27 mouse cellular contexts compared by ENCODE assay signal in genomic region chr2:38142210-38142609, GRCm38 (mm10).
DNase-seq lines count a peak whose midpoint lies in the region; ATAC-seq and TF ChIP-seq lines count a peak whose summit lies in the region.
"Had no signal": no experiment of that assay in that cellular context is flagged by ENCODE, and none has a peak within 500 bp of the region (broad histone marks: within the 10 kb centered on the region; RNA-seq: fewer than 3 reads in every experiment).

No protein-coding gene starts in this region.

- TF ChIP-seq CTCF in liver, adult 2 months (IDR thresholded peaks at IDR 0.05; ENCODE audit: low read depth, low read length) = no peak

- H3K36me3 ChIP-seq in liver, adult 2 months (ENCODE audit: control insufficient read depth, insufficient read depth, low read length) = no peaks in the 10 kb centered on the region
- no peaks in the 10 kb centered on the region for H3K36me3 ChIP-seq in liver, embryonic 11.5 days (ENCODE audit: control insufficient read depth, insufficient read depth, low read length)
- no peaks in the 10 kb centered on the region for H3K36me3 ChIP-seq in midbrain, embryonic 13.5 days
- no peaks in the 10 kb centered on the region for H3K36me3 ChIP-seq in midbrain, embryonic 16.5 days (ENCODE audit: control insufficient read depth, insufficient read depth, low read length)
- H3K36me3 ChIP-seq in forebrain, embryonic 12.5 days (replicated peaks) = no peaks in the 10 kb centered on the region
- H3K36me3 ChIP-seq: embryonic facial prominence, embryonic 13.5 days; heart, embryonic 10.5 days; heart, embryonic 15.5 days; kidney, embryonic 15.5 days; lung, embryonic 15.5 days; neural tube, embryonic 15.5 days; stomach, embryonic 15.5 days had no signal

- 8% methylated on average over 2 of the region's 2 CpGs for WGBS in liver, adult 2 months
- WGBS in liver, embryonic 11.5 days = 50% methylated on average over 2 of the region's 2 CpGs
- 58% methylated on average over 2 of the region's 2 CpGs for WGBS in midbrain, embryonic 13.5 days
- WGBS in midbrain, embryonic 16.5 days = 51% methylated on average over 2 of the region's 2 CpGs
- whole genome bisulfite sequencing in forebrain, embryonic 12.5 days = 54% methylated on average over 2 of the region's 2 CpGs

- no peaks in the 10 kb centered on the region; the same call in 1 of the 2 replicates for H3K79me2 ChIP-seq in liver, adult 2 months (ENCODE audit: control insufficient read depth, insufficient read depth, low read length)

- H3K9me3 ChIP-seq in liver, embryonic 11.5 days (ENCODE audit: control insufficient read depth, low read length) = no peaks in the 10 kb centered on the region
- H3K9me3 ChIP-seq in midbrain, embryonic 13.5 days = no peaks in the 10 kb centered on the region
- no peaks in the 10 kb centered on the region for H3K9me3 ChIP-seq in midbrain, embryonic 16.5 days (replicated peaks; ENCODE audit: control insufficient read depth, low read length, poor library complexity, severe bottlenecking)
- H3K9me3 ChIP-seq in forebrain, embryonic 12.5 days = no peaks in the 10 kb centered on the region
- H3K9me3 ChIP-seq: embryonic facial prominence, embryonic 13.5 days; heart, embryonic 10.5 days; heart, embryonic 15.5 days; kidney, embryonic 15.5 days; lung, embryonic 15.5 days; neural tube, embryonic 15.5 days; stomach, embryonic 15.5 days had no signal

- H3K27me3 ChIP-seq in liver, adult 2 months (ENCODE audit: control insufficient read depth, insufficient read depth, low read length) = no peaks in the 10 kb centered on the region
- H3K27me3 ChIP-seq in liver, embryonic 11.5 days (replicated peaks; ENCODE audit: control insufficient read depth, insufficient read depth, low read length) = no peaks in the 10 kb centered on the region
- H3K27me3 ChIP-seq in midbrain, embryonic 13.5 days = no peaks in the 10 kb centered on the region
- H3K27me3 ChIP-seq in midbrain, embryonic 16.5 days (ENCODE audit: control insufficient read depth, insufficient read depth, low read depth, low read length) = no peaks in the 10 kb centered on the region
- no peaks in the 10 kb centered on the region; the same call in 1 of the 2 replicates for H3K27me3 ChIP-seq in forebrain, embryonic 12.5 days
- H3K27me3 ChIP-seq: embryonic facial prominence, embryonic 13.5 days; heart, embryonic 15.5 days; kidney, embryonic 15.5 days; lung, embryonic 15.5 days; neural tube, embryonic 15.5 days; stomach, embryonic 15.5 days had no signal

- TF ChIP-seq POLR2A in liver, adult 2 months (IDR thresholded peaks at IDR 0.05; ENCODE audit: extremely low read depth, insufficient read depth, low read length) = no peak

- ATAC-seq in liver, embryonic 11.5 days (replicated peaks; ENCODE audit: low FRiP score) = no peak
- ATAC-seq in midbrain, embryonic 13.5 days = no peak
- no peak for ATAC-seq in midbrain, embryonic 16.5 days
- no peak for ATAC-seq in forebrain, embryonic 12.5 days (ENCODE audit: low FRiP score)
- ATAC-seq: hindbrain, embryonic 16.5 days had no signal

- no peak overlapping the region for H3K4me2 ChIP-seq in liver, embryonic 11.5 days
- H3K4me2 ChIP-seq in midbrain, embryonic 13.5 days (replicated peaks) = no peak overlapping the region
- H3K4me2 ChIP-seq in midbrain, embryonic 16.5 days (ENCODE audit: low read length) = no peak overlapping the region
- H3K4me2 ChIP-seq in forebrain, embryonic 12.5 days = no peak overlapping the region
- H3K4me2 ChIP-seq: embryonic facial prominence, embryonic 13.5 days; heart, embryonic 15.5 days; kidney, embryonic 15.5 days; lung, embryonic 15.5 days; neural tube, embryonic 15.5 days; stomach, embryonic 15.5 days had no signal

- H3K4me3 ChIP-seq in liver, adult 2 months (ENCODE audit: insufficient read depth, low read depth, low read length) = no peak overlapping the region
- H3K4me3 ChIP-seq in liver, embryonic 11.5 days (ENCODE audit: low read depth, low read length) = no peak overlapping the region
- H3K4me3 ChIP-seq in midbrain, embryonic 13.5 days (replicated peaks) = no peak overlapping the region
- no peak overlapping the region for H3K4me3 ChIP-seq in midbrain, embryonic 16.5 days (ENCODE audit: low read depth, low read length)
- no peak overlapping the region for H3K4me3 ChIP-seq in forebrain, embryonic 12.5 days (replicated peaks)
- H3K4me3 ChIP-seq: embryonic facial prominence, embryonic 13.5 days; heart, embryonic 10.5 days; heart, embryonic 15.5 days; kidney, embryonic 15.5 days; lung, embryonic 15.5 days; neural tube, embryonic 15.5 days; stomach, embryonic 15.5 days had no signal

- no peak overlapping the region for H3K9ac ChIP-seq in liver, adult 2 months (ENCODE audit: low read depth, low read length)
- H3K9ac ChIP-seq in liver, embryonic 11.5 days (ENCODE audit: low read depth, low read length) = no peak overlapping the region
- H3K9ac ChIP-seq in midbrain, embryonic 13.5 days (replicated peaks) = no peak overlapping the region
- no peak overlapping the region for H3K9ac ChIP-seq in midbrain, embryonic 16.5 days (ENCODE audit: low read depth, low read length)
- no peak overlapping the region for H3K9ac ChIP-seq in forebrain, embryonic 12.5 days
- H3K9ac ChIP-seq: embryonic facial prominence, embryonic 13.5 days; heart, embryonic 15.5 days; kidney, embryonic 15.5 days; lung, embryonic 15.5 days; neural tube, embryonic 15.5 days; stomach, embryonic 15.5 days had no signal

- H3K27ac ChIP-seq in liver, adult 2 months (replicated peaks; ENCODE audit: insufficient read depth, low read depth, low read length) = no peak overlapping the region
- H3K27ac ChIP-seq in liver, embryonic 11.5 days (ENCODE audit: low read depth, low read length) = no peak overlapping the region
- H3K27ac ChIP-seq in midbrain, embryonic 13.5 days = peak overlapping the region; percentile 53
- H3K27ac ChIP-seq in midbrain, embryonic 16.5 days (ENCODE audit: low read length) = no peak overlapping the region
- peak overlapping the region; percentile 54 for H3K27ac ChIP-seq in forebrain, embryonic 12.5 days
- H3K27ac ChIP-seq: embryonic facial prominence, embryonic 13.5 days; heart, embryonic 10.5 days; heart, embryonic 15.5 days; kidney, embryonic 15.5 days; lung, embryonic 15.5 days; neural tube, embryonic 15.5 days; stomach, embryonic 15.5 days had no signal

- H3K4me1 ChIP-seq in liver, adult 2 months (ENCODE audit: control insufficient read depth, insufficient read depth, low read length) = peaks cover 15% of the 10 kb centered on the region
- H3K4me1 ChIP-seq in liver, embryonic 11.5 days (replicated peaks; ENCODE audit: control insufficient read depth, insufficient read depth, low read length) = peaks cover 9% of the 10 kb centered on the region; the same call in 1 of the 2 replicates
- H3K4me1 ChIP-seq in midbrain, embryonic 13.5 days (replicated peaks) = peaks cover 76% of the 10 kb centered on the region
- peaks cover 26% of the 10 kb centered on the region for H3K4me1 ChIP-seq in midbrain, embryonic 16.5 days (ENCODE audit: control insufficient read depth, insufficient read depth, low read length)
- H3K4me1 ChIP-seq in forebrain, embryonic 12.5 days = peaks cover 58% of the 10 kb centered on the region
- H3K4me1 ChIP-seq: kidney, embryonic 15.5 days; lung, embryonic 15.5 days; stomach, embryonic 15.5 days had no signal

- DNase-seq in liver, adult 2 months (ENCODE audit: extremely low read depth, low read depth, low spot score) = peak; percentile 87
- no peak for DNase-seq in liver, embryonic 11.5 days (ENCODE audit: low spot score)
- no peak for DNase-seq in urinary bladder, adult 18-20 months (ENCODE audit: low spot score in 2 of 2)
- DNase-seq in spleen, postnatal 14 days (ENCODE audit: low spot score in 2 of 2) = no peak
- DNase-seq: adrenal gland, postnatal 14 days; B cell, adult 2 months; cerebellum, adult 11-12 months; cerebellum, adult 9-11 months; gastrocnemius, postnatal 14 days; kidney, adult 18-20 months; kidney, postnatal 25 days; left cerebral cortex, postnatal 4 days; lung, postnatal 36 days; retina, postnatal 1 day; right cerebral cortex, postnatal 14 days; thymus, postnatal 14 days had no signal

Comparison
In these comparisons a context has a peak if more than half of its experiments do, and no peak if none do; other contexts are left out.
1. H3K27ac ChIP-seq: peak in midbrain, embryonic 13.5 days (single experiment) and forebrain, embryonic 12.5 days (single experiment); none in liver, adult 2 months (single experiment), liver, embryonic 11.5 days (single experiment) and midbrain, embryonic 16.5 days (single experiment).